Mouse (Mus musculus) embryo, embryonic 11 days (tissue): ENCODE measurements around the gene 2310061I04Rik.

Experiments used
- DNase-seq: peaks from one replicate; pipeline ENCODE4 v3.0.0-alpha.2; 2015

Gene 2310061I04Rik

GRCm38 (mm10) chr17:35915538-35916296 is 18.5 kb upstream of the 2310061I04Rik start:
- no peak for DNase-seq

- no peak for DNase-seq
These were observed 17.7 kb upstream of the 2310061I04Rik start for GRCm38 (mm10) chr17:35914975-35915374.

- peak; percentile 96 for DNase-seq
These were observed 12.7 kb upstream of the 2310061I04Rik start, which contains the start of gene Atat1 for GRCm38 (mm10) chr17:35909919-35910369. Atat1 (minus strand) TSS chr17:35910075.

GRCm38 (mm10) chr17:35909186-35909918 is 12.1 kb upstream of the 2310061I04Rik start:
- no peak for DNase-seq

GRCm38 (mm10) chr17:35907609-35908008 is 10.4 kb upstream of the 2310061I04Rik start:
- no peak for DNase-seq

GRCm38 (mm10) chr17:35905587-35905986 is 8.4 kb upstream of the 2310061I04Rik start:
- no peak for DNase-seq

GRCm38 (mm10) chr17:35903992-35904355 is 6.7 kb upstream of the 2310061I04Rik start:
- DNase-seq: no peak

- DNase-seq: no peak
These were observed 6.2 kb upstream of the 2310061I04Rik start for GRCm38 (mm10) chr17:35903343-35903991.

- DNase-seq: no peak
These were observed 3.4 kb upstream of the 2310061I04Rik start for GRCm38 (mm10) chr17:35900636-35901035.

GRCm38 (mm10) chr17:35897644-35898573 is 678 bp upstream of the 2310061I04Rik start:
- no peak for DNase-seq

- DNase-seq: no peak
These were observed 9.5 kb downstream of the 2310061I04Rik start for GRCm38 (mm10) chr17:35887725-35888124.

- DNase-seq: no peak
These were observed 13.5 kb downstream of the 2310061I04Rik start for GRCm38 (mm10) chr17:35883777-35884176.

- DNase-seq: no peak
These were observed 14.3 kb downstream of the 2310061I04Rik start for GRCm38 (mm10) chr17:35882924-35883323.

- peak; percentile 96 for DNase-seq
These were observed 17.8 kb downstream of the 2310061I04Rik start, which contains the start of gene Dhx16 for GRCm38 (mm10) chr17:35879245-35880057. Dhx16 (plus strand) TSS chr17:35879819.

GRCm38 (mm10) chr17:35874721-35875120 is 22.5 kb downstream of the 2310061I04Rik start:
- DNase-seq: no peak

- DNase-seq: peak; percentile 87
These were observed 23.3 kb downstream of the 2310061I04Rik start for GRCm38 (mm10) chr17:35873774-35874519.

- peak; percentile 18 for DNase-seq
These were observed 26.1 kb downstream of the 2310061I04Rik start for GRCm38 (mm10) chr17:35870884-35871696.

- DNase-seq: peak; percentile 40
These were observed 26.9 kb downstream of the 2310061I04Rik start for GRCm38 (mm10) chr17:35870151-35870883.
